Mouse (Mus musculus) cerebellum, adult 2 months (tissue): Measurements from ENCODE around the gene Strip2.

Source experiments
- CTCF ChIP-seq: fragments of 200-500 bp; IDR thresholded peaks from 2 replicates; pipeline ENCODE4 v1.5.1; 2011; ENCODE audit warnings: low read depth, mild to moderate bottlenecking, control low read depth, low read length, moderate library complexity, borderline replicate concordance; ENCODE audit not compliant: insufficient read depth
- POLR2A ChIP-seq: fragments of 200-500 bp; IDR thresholded peaks from 2 replicates; pipeline ENCODE4 v1.6.1; 2011; ENCODE audit warnings: low read length, control low read depth, borderline replicate concordance; ENCODE audit not compliant: insufficient read depth

DNA sequence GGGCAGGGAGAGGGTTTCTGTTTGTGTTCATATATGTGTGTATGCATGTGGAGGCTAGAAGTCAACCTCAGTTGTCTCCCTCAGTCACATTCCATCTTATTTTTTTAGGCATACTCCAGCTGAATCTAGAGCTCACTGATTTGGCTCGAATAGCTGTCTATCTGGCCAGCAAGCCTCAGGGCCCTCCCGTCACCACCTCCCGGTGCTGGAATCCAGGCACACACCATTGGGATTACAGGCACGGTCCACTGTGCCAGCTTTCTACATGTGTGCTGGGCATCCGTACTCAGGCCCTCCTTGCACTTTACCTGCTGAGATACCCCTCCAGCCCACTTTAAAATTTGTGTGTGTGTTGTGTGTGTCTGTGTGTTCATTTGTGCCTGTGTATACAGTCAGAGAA lies 41.2 kb upstream of the Strip2 start:
- TF ChIP-seq CTCF (no peak), POLR2A (no peak)
